Mouse (Mus musculus): Measurements from ENCODE around the gene Prkcg.

GRCm38 (mm10) chr7:3291197-3291596 lies 2.2 kb downstream of the Prkcg start:
- no peak for TF ChIP-seq CTCF (IDR thresholded peaks at IDR 0.05; ENCODE audit: low read depth)
- TF ChIP-seq EP300 (IDR thresholded peaks at IDR 0.05; ENCODE audit: low read depth): no peak

Data from liver, postnatal 0 days (tissue).